Mouse (Mus musculus) megakaryocyte-erythroid progenitor cell, adult 5-6 weeks (primary cell): ENCODE measurements at regions not wholly inside any gene's neighbourhood (a gene's known extent, or its start where the extent isn't known, plus 50 kb on each side); places are given as distances from the start of the nearest gene placed in this dataset.
"Not testable (repeated sequence)": the region's sequence is repeated elsewhere in the genome, so short reads cannot be mapped to it uniquely, and the experiment has no call there.

Experiments used
- ATAC-seq: replicated peaks from 2 replicates; pipeline ENCODE4 v1.8.0; 2016; ENCODE audit warnings: mild to moderate bottlenecking, inconsistent platforms; ENCODE audit not compliant: severe bottlenecking, poor library complexity, low FRiP score, low TSS enrichment

DNA sequence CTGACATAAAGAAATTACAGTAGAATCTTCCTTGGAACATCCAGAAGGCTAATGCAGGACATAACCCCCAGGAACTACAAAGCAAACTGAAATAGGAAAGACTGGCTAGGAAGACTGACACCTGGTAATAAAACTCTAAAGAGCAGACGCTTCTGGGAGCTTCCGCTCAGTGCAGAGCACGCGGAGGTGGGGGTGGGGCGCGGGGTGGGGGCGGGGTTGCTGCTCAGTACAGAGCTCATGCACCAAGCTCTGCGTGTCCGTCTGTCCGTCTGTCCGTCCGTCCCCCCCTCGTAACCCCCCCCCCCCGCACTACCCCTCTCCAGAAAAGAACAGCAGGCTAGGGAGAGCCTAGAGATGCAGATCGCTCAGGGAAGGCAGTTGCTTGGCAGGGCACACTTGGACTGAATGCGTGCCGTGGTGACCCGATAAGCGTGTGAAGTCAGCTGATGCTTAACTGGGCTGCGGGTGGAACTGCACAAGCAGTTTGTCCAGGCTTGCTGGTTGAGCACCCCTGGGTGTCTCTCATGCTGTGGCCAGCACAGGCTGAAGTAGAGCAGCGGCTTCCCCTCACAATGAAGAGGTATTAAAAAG, 137.9 kb upstream of the Rapgef5 start:
- ATAC-seq: peak; percentile 86

DNA sequence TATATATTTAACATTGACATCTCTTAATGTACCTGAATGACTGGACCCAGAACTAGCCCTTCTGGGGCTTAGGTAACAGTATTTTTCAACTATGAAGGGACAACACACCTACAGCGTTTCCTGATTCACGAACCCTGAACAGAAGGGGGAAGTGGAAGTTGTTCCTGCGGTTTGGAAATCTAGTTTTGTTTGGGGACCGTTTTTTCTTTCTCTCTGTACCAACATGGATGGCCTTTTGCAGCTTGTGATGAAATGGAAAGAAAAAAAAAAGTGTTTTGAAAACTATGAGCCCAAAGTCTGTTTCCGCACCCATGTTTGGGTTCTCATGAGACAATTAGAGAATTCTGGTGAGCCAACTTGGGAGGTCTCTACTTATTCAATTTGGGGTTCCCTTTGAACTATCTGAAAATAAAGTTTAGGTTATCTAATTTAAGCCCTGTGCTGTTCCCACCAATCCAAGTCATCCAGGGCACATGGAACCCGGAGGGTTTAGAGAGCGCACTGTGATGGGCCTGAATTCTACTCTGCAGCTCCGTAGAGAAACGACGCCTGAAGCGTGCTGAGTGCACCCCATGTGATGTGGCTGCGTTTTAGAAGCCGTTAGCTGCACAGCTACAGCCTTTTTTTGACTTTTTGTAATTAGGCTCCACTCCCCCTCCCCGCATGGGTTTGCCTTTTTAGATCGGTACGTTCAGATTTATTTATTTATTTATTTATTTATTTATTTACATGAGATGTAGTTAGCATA, 137.0 kb upstream of the Rapgef5 start:
- no peak for ATAC-seq

DNA sequence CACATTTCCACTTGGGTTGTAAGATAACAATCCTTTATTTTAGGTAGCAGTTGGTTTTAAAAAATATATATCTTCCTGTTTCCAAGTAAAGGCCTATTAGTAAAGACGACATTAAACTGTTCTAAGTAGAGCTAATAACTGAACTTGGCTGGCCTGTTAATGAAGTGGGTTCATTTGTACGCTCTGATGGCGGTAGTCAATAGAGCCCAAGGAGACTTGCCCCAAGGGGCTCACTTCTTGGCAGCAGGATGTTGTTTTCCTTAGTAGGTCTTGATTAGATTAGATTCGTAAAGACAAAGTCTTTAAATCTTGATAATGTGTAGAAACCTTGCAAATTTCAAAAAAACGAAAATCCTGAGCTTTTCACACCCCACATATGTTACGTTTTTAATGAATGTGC, 135.4 kb upstream of the Rapgef5 start:
- ATAC-seq: no peak

DNA sequence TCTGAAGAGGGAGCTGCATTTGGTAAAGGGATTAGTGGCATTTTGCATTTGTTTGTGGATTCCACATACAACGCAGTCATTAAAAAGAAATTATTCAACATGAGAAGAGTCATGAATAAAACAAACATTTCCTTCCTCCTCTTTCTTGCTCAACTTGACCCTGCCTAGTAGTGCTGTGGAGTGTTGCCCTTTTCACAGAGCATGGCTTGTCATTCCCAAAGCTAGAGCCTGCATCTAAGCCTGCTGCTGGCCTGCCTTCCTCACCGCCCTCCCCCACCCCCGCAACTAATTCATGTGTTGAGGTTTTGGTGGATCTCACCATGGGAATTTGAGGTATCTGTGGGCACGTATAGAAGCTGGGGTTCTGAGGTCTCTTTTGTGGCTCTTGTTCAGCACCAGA, 133.6 kb upstream of the Rapgef5 start:
- not testable (repeated sequence) for ATAC-seq

DNA sequence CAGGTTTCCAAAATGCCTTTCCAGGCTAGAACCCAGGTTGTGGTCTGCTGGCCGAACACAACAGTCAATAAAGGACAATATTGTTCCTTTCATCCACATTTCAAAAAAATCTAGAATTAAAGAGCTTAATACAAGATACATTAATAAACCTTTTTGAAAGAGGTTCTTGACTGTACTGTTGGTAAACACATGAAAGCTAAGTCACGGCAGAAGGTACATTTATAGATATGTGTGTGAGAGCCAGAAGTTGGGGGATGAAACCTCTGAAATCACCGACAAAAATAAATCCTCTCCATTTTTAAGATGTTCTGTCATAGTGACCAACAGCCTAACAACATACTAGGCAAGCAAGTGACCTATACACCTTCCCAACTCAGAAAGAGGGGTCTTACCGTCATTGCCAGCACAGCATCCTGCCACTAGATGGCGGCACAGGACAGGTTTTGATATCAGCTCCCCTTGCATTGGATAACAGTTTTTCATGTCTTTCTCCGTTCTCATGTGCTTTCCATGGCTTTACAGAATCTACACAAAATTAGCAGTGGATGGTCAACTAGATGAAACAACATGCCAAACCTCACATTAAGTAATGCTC, 131.1 kb upstream of the Rapgef5 start:
- peak; percentile 98 for ATAC-seq

DNA sequence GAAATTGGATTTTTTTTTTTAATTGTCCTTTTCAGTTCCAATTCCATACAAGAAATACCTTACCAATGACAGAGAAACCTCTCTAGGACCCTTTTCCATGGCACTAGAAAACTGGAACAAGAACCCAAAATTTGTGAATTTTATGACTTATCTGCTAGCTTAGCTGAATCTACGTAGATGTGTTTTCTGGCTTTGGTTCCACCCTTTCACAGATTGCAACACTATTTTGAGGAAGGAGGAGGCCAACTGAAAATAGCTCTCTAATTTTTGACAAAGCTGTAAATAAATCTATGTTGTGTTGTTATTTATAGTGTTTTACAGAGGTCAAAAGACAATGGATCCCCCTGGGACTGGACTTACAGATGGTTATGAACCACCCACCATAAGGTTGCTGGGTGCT, 130.6 kb upstream of the Rapgef5 start:
- ATAC-seq: no peak

DNA sequence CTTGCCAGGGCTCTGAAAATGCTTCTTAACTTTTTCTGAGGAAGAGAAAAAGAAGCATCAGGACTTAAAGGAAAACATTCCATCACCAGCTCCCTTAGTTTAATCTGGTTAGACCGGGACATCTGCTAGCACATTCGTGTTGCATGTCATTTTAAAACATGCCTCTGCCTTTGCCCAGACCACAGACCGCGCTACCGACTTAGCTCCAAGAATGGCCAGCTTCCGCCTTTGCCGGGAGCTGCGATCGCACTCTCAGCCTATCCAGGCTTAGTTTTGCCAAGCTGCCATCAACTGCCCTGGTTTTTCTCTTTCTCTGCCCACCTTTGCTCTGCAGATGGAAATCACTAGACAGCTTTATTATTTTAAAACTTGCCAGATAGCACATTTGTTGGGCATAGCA, 129.3 kb upstream of the Rapgef5 start:
- ATAC-seq: no peak

DNA sequence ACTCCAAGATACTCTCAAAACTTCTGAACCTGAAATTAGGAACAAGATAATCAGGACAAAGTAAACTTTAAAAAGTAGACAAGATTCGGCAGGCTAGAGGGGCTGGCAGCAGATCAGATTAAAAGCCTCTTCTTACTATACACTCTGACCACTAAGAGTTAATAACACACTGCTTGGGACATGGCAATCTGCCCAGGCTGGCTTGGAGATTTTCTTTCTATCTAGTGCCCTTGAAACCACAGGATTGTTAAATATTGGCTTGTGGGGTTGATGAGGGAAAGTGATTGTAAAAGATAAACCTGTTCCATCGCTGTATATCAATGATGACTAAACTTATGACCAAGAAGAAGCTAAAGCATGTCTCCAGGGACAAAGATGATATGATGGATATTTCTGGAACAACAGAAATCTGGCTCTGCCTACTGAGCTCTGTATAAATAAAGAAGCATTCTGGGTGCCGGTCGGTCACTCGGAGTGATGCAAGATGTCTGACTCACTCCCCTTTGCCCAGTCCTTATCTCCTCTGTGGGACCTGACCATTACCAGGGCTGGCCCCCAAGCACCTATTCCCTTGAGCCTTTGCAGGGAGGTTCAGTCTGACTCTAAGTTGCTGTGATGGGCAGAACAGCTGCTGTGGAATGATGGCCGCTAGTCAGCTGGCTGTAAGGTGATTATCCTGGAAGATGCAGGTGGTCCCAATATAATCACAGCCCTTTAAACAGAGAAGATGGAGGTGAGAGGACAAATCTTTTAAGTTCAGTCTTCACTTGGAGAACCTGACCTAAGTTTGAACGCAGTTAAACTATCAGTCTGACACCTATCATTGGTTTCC, 126.5 kb upstream of the Rapgef5 start:
- ATAC-seq: no peak

DNA sequence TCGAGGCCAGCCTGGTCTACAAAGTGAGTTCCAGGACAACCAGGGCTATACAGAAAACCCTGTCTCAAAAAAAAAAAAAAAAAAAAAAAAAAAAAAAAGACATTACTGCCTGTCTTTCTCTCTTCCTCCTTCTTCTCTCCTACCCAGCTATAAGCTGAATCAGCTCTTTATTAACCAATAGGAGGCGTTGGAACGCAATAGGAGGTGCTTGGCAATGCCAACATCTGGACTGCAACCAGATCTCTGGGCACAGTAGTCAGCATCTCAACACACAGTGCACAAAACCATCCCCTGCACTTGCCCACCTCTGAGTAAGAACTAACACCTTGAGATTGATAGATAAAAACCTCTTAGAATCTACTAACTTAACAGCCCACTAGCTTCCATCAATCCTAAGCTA, 118.8 kb upstream of the Rapgef5 start:
- ATAC-seq: no peak

DNA sequence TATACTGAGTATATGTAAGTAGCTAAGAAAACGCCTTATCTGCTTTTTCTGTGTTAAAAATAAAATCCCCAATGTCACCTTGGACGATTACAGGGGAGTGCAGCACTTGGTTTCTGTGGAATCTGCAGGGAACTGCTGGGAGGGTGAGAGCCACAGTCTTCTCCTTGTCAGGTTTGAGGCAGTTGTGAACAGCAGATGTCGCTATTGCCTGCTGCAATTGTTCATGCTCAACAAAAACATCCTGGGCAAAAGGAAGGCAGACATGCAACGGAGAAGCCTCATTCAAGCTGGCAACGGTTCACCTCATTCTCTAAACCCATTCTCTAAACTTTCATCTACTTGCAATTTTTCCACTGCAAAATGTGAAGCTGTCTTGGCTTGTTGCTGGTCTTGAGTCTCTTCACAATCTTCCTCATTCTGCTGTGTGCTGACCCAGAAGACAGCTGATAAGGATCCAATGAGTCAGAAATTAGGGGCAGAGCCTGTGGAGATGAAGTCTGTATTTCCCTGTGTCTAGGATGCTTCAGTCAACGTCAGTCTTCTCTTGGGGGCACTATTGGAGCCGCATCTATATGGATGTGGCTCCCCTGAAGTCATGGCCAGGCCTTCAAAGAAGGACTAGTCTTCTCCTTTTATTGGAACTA, 112.6 kb upstream of the Rapgef5 start:
- ATAC-seq: peak; percentile 79

DNA sequence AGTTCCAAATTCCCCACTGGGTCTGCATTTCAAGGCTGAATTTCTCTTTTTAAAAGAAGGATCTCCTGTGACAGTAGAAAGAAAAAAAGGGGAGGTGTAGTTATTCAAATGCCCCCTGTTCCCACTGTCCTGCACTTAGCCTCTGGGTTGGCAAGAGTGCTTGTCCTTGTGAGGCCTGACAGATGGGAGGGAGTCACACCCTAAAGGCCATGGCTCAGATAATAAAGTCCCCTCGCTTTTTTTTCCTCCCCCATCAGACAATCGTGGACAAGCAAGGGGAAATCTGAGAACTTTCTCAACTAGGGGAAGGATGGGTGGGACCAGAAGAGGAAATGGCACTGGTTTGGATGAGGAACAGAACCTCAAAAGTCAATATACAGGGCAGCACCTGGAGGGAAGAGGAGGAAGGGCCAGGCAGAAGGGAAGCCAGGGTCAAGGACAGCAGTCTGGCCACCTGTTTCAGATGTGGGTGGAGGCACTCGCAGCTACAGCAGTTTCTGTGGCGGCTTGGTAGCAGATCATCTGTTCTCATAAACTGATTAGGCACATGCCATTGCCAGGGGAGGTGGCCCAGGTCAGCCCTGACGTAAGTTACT, 112.0 kb upstream of the Rapgef5 start:
- no peak for ATAC-seq

DNA sequence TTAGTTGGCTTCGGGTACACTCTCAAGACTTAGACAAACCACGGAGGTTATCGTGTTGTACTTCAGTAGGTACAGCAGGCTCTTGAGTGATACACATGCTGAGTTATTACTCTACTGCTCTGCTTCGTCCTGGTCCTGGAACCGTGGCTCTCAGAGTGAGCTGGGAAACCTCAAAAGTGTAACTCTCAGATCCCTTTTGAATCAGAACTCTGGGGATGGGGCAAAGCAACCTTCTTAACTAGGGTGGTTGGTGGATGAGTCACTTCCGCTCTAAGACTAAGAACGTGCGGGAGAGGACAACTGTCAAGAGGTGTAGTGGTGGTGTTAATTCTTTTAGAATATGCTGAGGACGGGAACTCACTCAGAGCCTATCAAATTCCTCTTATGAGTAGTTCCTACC, 109.4 kb upstream of the Rapgef5 start:
- ATAC-seq: no peak

DNA sequence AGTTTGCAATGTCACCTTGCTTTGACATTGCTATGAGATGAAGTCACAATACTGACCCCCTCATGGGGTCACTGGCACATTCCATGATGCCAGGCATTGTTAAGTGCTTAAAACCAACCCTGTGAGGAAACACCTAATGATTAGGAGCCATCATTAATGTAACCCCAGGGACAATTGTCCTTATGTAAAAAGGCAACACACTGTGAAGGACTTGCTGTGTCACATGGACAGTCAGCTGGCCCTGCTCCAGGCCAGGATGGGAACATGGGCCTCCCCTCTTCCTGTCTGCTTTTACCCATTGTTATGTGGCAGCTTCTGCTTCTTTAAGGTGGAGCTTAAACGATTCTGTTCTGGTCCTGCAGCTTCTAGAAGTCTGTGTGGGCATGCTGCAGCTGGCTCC, 105.7 kb upstream of the Rapgef5 start:
- ATAC-seq: no peak

DNA sequence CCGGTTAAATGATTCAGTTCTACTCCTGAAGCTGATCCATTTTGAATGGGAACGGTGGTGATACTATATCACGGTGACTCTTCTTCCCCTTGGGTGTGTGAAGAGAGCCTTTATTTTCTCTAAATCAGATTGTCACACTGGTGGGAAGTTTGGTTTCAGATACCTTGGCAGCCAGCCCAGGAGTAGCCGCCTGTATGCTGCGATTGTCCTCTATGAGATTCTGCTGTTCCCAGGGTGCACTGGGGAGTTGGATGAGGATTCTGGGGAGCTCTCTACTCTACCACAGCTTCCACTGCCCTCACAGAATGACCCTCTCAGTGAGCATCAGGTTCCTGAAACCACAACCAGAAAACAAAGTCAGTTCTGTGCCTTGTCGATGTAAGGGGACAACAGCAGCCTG, 104.0 kb upstream of the Rapgef5 start:
- peak; percentile 67 for ATAC-seq

DNA sequence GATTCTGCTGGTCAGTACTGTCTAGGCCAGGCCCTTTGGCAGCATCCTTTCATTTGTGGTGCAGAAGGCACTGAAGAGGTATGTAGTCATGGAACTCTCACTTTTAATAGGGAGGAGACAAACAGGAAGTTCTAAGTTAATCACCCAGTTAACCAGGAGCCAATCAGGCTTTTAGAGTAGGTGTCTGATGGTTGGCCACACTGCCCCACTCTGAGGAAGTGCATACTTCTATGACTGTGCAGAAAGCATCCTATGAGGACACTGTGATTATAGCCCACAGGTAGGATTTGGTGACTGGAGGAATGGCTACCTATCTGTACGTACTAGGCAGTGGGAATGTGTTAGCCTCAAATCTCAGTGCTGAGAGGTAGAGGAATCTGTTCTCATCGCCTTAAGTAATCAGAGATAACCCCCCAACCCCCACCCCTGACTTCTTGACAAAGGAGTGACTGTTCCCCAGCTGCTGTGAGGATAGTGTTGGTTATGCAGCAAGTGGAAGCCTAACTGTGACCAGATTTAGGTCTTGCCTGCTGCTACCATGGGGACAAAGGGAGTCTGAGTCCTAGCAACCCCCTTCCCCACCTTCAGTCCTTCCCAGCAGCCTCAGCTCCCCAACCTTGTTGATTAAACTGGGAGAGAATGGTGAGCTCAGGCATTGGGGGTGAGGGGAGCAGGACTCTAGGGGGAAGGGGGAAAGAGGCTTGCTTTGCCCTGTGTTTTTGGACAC, 103.3 kb upstream of the Rapgef5 start:
- no peak for ATAC-seq

DNA sequence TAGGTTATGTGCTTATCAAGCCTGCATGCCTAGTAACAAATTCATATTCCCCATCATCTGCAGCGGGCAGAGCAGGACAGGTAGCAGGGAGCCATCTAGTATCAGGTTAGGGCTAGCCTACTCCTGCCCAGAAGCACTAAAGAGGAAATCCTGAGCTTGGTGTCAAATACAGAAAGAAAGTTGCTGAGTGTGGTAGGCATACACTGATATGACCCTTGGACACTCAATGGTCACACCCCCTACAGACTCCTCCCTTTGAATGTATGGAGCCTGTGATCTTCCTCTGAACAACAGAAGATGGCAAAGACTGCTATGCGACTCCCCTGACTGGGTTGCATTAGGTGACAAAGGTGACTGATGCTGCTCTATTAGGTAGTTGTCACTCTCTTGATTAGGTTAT, 102.3 kb upstream of the Rapgef5 start:
- no peak for ATAC-seq

DNA sequence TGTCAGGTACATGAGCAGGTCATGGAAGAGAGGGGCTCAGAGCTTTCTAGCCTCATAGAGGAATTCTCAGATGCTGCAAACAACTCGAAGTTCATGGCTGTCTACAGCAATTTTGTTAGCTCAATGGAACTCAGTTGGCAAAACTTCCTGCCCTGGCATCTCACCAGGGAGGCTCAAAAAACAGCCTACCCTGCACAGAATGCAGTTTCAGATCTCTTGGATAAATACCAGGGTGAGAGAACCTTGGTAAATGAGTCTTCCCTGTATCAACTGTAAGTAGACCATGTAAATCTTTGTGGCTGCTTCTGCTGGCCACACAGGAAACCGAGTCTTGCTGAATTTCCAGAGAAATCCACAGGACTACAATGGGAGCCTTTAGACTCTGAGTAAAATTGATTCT, 101.1 kb upstream of the Rapgef5 start:
- no peak for ATAC-seq

DNA sequence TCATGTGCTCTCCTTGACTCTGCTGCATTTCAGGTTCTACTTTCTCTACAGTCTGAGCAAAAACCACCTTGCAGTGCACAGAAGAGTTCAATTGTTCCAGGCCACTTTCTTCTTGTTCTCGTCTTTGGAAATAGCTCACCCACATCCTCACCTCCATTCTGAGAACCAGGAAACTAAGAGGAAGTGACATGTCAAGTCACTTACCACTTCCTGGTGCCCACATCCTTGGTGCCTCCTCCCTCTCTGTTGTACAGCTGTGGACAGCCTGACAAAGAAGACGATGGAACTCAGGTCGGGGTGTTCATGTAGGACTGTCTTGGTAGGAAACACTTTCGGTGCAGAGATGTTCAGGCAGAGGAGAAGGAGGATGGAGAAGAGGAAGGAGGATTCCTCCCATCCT, 98.3 kb upstream of the Rapgef5 start:
- no peak for ATAC-seq
